Mouse (Mus musculus) kidney, adult 10 weeks (tissue): ENCODE measurements around the gene Cdhr2. TPM values are rescaled to one million over a fixed set of nuclear protein-coding genes. Genes with fewer than 3 reads are reported as not detected.

Source experiments
- polyA plus RNA-seq: library from polyadenylated mRNA; stranded (reverse); fragments of 350-450 nt; fragmentation: Illumina TruSeq; extraction: RNeasy Lipid Tissue Mini Kit (QIAGEN cat#74804); gene quantifications from one replicate; pipeline ENCODE4 v1.2.3, GENCODE M21; 2014; ENCODE audit warnings: low read depth, low replicate concordance

The Cdhr2 gene
- polyA plus RNA-seq, result 4.4 TPM

DNA sequence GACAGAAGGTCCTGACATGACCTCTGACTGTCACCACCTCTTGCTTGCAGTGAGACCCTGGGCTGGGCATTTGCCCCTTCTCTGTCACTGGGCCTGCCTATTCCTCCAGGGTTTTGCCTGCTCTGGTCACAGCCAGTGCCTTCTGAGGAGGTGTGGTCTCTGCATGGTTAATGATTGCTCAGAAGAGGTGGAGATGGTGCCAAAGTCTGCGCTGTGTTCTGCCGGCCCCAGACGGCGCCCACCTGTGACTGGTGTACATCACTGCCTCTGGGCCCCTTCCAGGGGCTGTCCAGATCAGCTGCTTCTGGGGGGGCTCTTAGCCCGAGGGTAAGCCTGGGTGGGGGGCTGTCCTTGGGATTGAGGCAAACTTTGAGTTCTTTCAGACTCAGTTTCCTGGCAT, at the start of gene Cdhr2:
Cdhr2 (plus strand) TSS at position 219 of the 400 bp plus-strand sequence.

DNA sequence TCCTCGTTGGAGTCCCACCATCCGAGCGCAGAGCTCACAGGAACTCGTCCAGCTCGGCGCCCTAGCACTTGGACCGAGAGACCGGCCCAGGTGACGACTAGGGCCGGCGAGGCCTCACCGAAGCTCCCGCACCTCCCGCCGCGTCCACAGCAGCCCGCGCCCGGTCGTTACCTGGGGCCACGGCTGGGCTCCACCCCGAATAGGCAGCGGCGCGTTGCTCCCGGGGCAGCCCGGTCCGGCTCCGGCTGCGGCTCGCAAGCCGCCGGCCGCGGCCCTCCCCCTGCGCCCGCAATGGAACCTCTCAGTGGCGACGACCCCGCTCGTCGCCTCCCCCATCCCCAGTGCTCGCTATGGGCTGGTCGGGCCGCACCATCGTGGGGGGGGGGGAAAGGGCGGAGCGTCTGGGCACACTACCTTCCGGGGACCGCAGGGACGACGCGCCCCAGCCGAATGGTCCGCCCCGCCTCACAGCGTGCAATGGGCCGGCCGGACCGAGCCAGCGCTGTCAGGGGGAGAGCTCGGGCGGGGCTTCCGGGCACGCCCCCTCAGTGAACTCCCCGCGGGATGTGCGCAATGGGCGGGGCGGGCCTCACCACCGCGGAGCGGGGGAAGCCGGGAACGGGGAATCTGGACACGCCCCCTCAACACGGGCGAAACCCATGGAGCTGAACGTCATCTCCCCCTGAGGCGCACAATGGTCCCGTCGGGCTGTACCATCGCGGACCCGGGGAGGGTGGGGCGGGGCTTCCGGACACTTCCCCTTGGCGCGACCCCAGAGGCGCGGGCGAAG, 7.5 kb upstream of the Cdhr2 start, which contains the start of gene Rnf44:
Rnf44 (minus strand) TSS at position 350 of the 790 bp plus-strand sequence.

DNA sequence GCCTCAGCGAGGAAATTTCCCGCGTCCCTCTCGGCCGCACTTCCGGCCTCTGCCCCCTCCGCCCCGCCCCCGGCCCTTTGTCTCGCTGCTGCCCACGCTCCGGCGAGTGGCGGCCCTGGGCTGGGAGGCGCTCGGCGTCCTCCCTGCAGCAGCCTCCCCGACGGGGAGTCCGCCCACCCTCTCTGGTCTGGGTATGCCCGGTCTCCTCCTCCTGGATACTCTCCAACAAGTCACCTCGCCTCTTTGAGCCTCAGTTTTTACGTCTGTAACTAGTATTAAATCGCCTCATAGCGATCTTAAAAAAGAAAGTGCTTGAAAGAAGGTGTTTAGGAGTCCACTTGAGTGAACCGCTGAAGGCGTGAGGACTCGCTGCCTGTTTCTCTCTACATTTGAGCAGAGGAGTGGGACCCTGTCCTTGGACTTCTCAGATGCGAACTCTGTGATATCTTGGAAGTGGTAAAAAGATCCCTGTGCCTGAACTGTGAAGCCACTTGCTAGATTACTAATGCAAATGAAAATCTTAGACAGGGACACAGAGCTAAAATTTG, 48.7 kb downstream of the Cdhr2 start, which contains the start of gene Gprin1:
Gprin1 (minus strand) TSS at position 11 of the 548 bp plus-strand sequence.

DNA sequence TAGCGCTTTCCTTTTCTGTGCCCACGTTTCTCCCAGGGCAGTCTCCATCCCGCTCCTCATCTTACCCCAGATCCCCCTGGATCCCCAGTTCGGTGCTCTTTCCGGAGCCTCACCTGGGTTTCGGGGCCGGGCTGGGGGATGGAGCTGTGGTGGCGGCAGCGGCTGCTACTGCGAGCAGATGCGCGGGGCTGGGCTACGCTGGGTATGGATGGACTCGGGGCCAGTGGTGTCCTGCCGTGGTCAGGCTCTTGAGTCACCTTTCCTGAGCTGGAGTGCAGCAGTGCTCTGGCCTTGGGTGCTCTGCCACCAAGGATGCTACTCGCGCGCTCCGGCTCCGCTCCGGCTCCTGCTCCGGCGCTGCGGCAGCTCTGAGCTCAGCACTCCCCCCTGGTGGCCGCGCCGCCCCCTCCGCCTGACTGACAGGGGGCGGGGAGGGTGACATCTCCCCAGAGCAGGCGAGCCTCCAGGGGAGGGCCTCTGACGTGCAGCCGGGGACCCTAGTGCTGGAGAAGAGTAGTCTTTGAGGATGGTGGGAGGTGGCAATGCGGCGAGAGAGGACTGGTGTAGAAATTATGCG, 65.0 kb downstream of the Cdhr2 start, which contains the start of gene Sncb:
Sncb (minus strand) TSS at position 404 of the 577 bp plus-strand sequence.

DNA sequence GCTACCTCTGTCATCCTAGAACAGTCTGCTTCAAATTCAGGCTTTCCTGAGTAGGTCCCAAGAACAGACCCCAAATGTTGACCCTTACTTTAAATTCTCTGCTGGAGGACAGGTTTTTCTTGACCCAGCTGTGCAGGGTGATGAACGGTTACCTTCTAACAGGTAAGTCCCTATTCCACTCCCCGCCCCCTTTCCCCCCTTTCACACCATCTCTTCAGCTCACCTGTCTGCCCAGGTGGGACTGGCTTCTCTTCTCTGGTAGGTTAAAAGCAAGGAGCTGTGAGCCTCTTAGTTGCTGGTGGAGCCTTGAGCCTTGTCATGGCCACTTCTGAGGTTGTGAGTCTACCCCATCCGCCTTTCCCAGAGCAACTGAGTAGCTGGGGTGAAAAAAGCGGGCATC, 82.4 kb downstream of the Cdhr2 start, which contains the start of gene Eif4e1b:
Eif4e1b (plus strand) TSS at position 301 of the 400 bp plus-strand sequence.

Other genes with a start within 250 kb of the Cdhr2 start
- 5.4 TPM for gene Thoc3, start 232.6 kb upstream of the Cdhr2 start, polyA plus RNA-seq
- 5.6 TPM for gene Simc1, start 197.7 kb upstream of the Cdhr2 start, polyA plus RNA-seq
- 627 TPM for gene 4833439L19Rik, start 136.0 kb upstream of the Cdhr2 start, polyA plus RNA-seq
- gene Arl10, start 126.4 kb upstream of the Cdhr2 start, polyA plus RNA-seq, result 1.4 TPM
- 12.3 TPM for gene Nop16, start 111.4 kb upstream of the Cdhr2 start, polyA plus RNA-seq
- gene Higd2a, start 111.3 kb upstream of the Cdhr2 start, polyA plus RNA-seq, result 24.3 TPM
- gene Cltb, start 90.1 kb upstream of the Cdhr2 start, polyA plus RNA-seq, result 16.1 TPM
- gene Faf2, start 79.7 kb upstream of the Cdhr2 start, polyA plus RNA-seq, result 35.6 TPM
- gene Rnf44, start 7.6 kb upstream of the Cdhr2 start, polyA plus RNA-seq, result 19.1 TPM
- not detected for gene Gprin1, start 48.4 kb downstream of the Cdhr2 start, polyA plus RNA-seq
- not detected for gene Sncb, start 65.1 kb downstream of the Cdhr2 start, polyA plus RNA-seq
- not detected for gene Eif4e1b, start 82.5 kb downstream of the Cdhr2 start, polyA plus RNA-seq
- gene Tspan17, start 87.9 kb downstream of the Cdhr2 start, polyA plus RNA-seq, result 1.5 TPM
- gene Unc5a, start 247.9 kb downstream of the Cdhr2 start, polyA plus RNA-seq, result not detected